Mouse (Mus musculus): ENCODE results near the gene Npas3.

- TF ChIP-seq POLR2A (IDR thresholded peaks at IDR 0.05; ENCODE audit: extremely low read depth, insufficient read depth, low read length), result no peak
- no peak for TF ChIP-seq CTCF (IDR thresholded peaks at IDR 0.05; ENCODE audit: low read depth, low read length)
Observed at GRCm38 (mm10) chr12:53423631-53424030, 175.2 kb downstream of the Npas3 start.
